Mouse (Mus musculus) midbrain, embryonic 11.5 days (tissue): Measurements from ENCODE around the gene Cryzl1. TPM values are rescaled to one million over a fixed set of nuclear protein-coding genes. Genes with fewer than 3 reads are reported as not detected.

ENCODE experiments used
- ATAC-seq: fragments of 200-750 bp; cut with Nextera tagmentation; 2 replicates; pipeline ENCODE4 v1.8.0; 2017; ENCODE audit warnings: moderate TSS enrichment, moderate library complexity; ENCODE audit not compliant: low FRiP score
- DNase-seq: peaks from one replicate; pipeline ENCODE4 v3.0.0; 2015; ENCODE audit warnings: low spot score; ENCODE audit errors: missing footprints
- H3K27ac ChIP-seq: fragments of 300-500 bp; sonication (generic); 2 replicates; pipeline ENCODE4 v1.5.1; 2014; ENCODE audit warnings: low read depth, low read length
- H3K27me3 ChIP-seq: fragments of 300-500 bp; sonication (generic); 2 replicates; pipeline ENCODE4 v1.6.1; 2014; ENCODE audit warnings: mild to moderate bottlenecking, low read length, moderate library complexity, mixed read lengths; ENCODE audit not compliant: control insufficient read depth, insufficient read depth
- H3K36me3 ChIP-seq: fragments of 300-500 bp; sonication (generic); 2 replicates; pipeline ENCODE4 v1.6.1; 2014; ENCODE audit warnings: mild to moderate bottlenecking, low read length, moderate library complexity, mixed read lengths; ENCODE audit not compliant: control insufficient read depth, insufficient read depth
- H3K4me1 ChIP-seq: fragments of 300-500 bp; sonication (generic); 2 replicates; pipeline ENCODE4 v1.6.1; 2014; ENCODE audit warnings: low read length; ENCODE audit not compliant: control insufficient read depth, insufficient read depth
- H3K4me2 ChIP-seq: fragments of 300-500 bp; sonication (generic); 2 replicates; pipeline ENCODE4 v1.6.1; 2014; ENCODE audit warnings: mild to moderate bottlenecking, moderate library complexity
- H3K4me3 ChIP-seq: fragments of 300-500 bp; sonication (generic); 2 replicates; pipeline ENCODE4 v1.5.1; 2014; ENCODE audit warnings: low read depth, low read length
- H3K9ac ChIP-seq: fragments of 300-500 bp; sonication (generic); 2 replicates; pipeline ENCODE4 v1.6.1; 2014; ENCODE audit warnings: low read length
- H3K9me3 ChIP-seq: fragments of 300-500 bp; sonication (generic); 2 replicates; pipeline ENCODE4 v1.6.1; 2016; ENCODE audit warnings: low read length; ENCODE audit not compliant: control insufficient read depth
- WGBS: fragments of 180-500 bp; shearing (Covaris S2); extraction: QIAGEN DNeasy Blood & Tissue Kit; methylation state at CpG from one replicate; pipeline ENCODE4 v1.1.7; 2014; 5-methylcytosine and 5-hydroxymethylcytosine counted together
- polyA plus RNA-seq: library from polyadenylated mRNA; unstranded; fragments of >200 nt; fragmentation: Nextera tagmentation; extraction: Ambion mirVana; gene quantifications from 2 replicates; pipeline ENCODE4 v1.2.1, GENCODE M21; 2014

The Cryzl1 gene
- polyA plus RNA-seq, 1 experiment from 2014 or later = 77.0 TPM

DNA sequence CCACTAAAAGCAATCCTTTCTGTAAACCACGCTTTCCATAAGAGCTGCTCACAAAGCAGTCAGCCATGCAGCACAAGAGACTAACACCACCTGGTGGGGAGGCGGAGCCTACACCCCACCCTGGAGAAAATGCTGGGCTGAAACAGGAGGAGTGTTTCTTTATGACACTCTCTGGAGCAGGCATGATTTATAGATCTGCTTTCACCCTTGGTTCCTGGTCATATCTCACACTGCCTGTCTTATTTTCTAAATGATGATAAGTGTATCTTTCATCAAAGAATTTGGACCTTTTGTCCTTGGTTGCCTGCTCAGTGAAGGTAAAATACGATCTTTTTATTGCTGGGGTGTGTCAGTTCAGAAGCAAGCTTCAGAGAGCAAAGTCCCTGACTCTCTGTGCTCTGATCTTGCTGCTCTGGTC is 26.0 kb downstream of the Cryzl1 start:
- 62% methylated on average over 3 of the region's 3 CpGs for WGBS

DNA sequence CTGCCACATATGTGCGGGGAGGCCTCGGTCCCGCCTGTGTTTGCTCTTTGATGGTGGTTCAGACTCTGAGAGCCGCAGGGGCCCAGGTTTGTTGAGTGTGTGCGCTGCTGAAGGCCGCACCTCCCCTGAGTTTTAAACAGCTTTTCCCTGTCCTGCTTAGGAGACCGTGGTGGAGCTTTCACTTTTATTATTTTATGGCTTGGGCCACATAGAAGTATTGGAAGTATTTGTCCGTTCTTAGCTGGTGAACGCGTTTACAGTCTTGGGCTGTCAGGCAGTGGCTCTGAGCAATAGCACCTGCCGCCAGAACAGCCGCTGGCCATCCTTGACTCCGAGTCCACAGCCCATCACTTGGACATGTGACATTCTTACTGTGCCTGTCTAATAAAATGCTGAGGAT is 26.9 kb downstream of the Cryzl1 start:
- no peaks in the 10 kb centered on the region for H3K4me1 ChIP-seq
- no peak overlapping the region for H3K27ac ChIP-seq
- H3K4me2 ChIP-seq = no peak overlapping the region
- no peaks in the 10 kb centered on the region for H3K27me3 ChIP-seq
- no peaks in the 10 kb centered on the region for H3K9me3 ChIP-seq
- peak; percentile 45 for DNase-seq
- no peak for ATAC-seq
- 93% methylated on average over 13 of the region's 13 CpGs for WGBS
- no peak overlapping the region for H3K9ac ChIP-seq
- H3K36me3 ChIP-seq = peaks cover 9% of the 10 kb centered on the region; the same call in 1 of the 2 replicates
- no peak overlapping the region for H3K4me3 ChIP-seq

More for the DNA sequence above, 26.0 kb downstream of the Cryzl1 start:
- Histone ChIP-seq H3K9ac (no peak overlapping the region), H3K9me3 (no peaks in the 10 kb centered on the region), H3K4me2 (no peak overlapping the region), H3K4me1 (no peaks in the 10 kb centered on the region), H3K4me3 (no peak overlapping the region), H3K27ac (no peak overlapping the region), H3K36me3 (peaks cover 9% of the 10 kb centered on the region; the same call in 1 of the 2 replicates), H3K27me3 (no peaks in the 10 kb centered on the region)
- ATAC-seq = no peak
- DNase-seq = peak; percentile 59

DNA sequence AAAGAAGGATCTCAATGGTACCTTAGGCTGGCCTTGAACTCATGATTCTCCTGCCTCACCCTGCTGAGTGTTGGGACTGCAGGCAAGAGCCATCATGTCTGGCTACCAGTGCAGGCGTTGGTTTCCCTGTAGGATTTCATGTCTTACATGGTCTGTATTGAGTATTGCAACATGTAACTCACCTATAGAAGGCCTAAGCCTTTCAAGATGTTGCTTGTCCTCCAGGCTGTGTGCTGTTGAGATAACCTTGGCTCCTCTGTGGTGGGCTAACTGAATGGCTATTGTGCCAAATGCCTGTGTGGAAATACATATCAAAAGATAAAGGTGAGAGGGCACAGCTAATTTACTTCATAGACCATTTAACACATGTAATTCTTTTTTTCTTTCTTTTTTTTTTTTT is 29.8 kb downstream of the Cryzl1 start:
- Histone ChIP-seq H3K4me3 (no peak overlapping the region), H3K36me3 (peaks cover 5% of the 10 kb centered on the region; the same call in 1 of the 2 replicates), H3K9me3 (no peaks in the 10 kb centered on the region), H3K9ac (no peak overlapping the region), H3K4me2 (no peak overlapping the region), H3K27me3 (no peaks in the 10 kb centered on the region), H3K4me1 (no peaks in the 10 kb centered on the region), H3K27ac (no peak overlapping the region)
- no peak for ATAC-seq
- WGBS = 84% methylated on average over 1 of the region's 1 CpGs
- DNase-seq = peak; percentile 82

DNA sequence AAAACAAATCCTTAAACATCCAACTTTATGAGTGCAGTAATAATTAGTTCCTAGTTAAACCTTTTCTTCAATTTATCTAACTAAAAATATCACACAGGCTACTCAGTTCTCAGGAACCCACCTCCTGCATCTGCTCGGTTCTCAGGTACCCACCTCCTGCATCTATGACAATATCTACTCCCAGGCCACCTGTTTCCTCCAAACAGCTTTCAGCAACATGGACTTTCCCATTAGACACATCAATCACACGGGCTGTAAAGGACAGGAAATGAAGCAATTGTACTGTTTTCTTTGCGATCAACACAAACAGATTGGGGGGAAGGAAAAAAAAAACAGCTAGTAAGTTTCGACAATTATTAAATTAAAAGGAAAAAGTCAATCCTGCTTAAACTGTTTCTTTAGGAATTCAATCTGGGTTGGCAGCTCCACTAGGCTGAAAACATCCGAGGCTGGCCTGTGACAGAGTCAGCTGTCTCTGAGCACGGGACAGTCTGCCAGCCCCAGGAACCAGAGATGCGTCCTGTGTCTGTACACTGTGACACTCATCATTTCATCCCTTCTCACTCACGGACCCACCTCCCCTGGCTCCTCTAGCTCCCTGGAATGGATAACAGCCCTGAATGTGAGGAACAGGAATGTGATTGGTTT is 33.5 kb downstream of the Cryzl1 start:
- Histone ChIP-seq H3K36me3 (peaks cover 5% of the 10 kb centered on the region; the same call in 1 of the 2 replicates), H3K4me1 (no peaks in the 10 kb centered on the region), H3K9ac (no peak overlapping the region), H3K9me3 (no peaks in the 10 kb centered on the region), H3K27me3 (no peaks in the 10 kb centered on the region), H3K27ac (no peak overlapping the region), H3K4me3 (no peak overlapping the region), H3K4me2 (no peak overlapping the region)
- peak; percentile 60 for DNase-seq
- ATAC-seq = no peak
- WGBS = 85% methylated on average over 8 of the region's 8 CpGs

DNA sequence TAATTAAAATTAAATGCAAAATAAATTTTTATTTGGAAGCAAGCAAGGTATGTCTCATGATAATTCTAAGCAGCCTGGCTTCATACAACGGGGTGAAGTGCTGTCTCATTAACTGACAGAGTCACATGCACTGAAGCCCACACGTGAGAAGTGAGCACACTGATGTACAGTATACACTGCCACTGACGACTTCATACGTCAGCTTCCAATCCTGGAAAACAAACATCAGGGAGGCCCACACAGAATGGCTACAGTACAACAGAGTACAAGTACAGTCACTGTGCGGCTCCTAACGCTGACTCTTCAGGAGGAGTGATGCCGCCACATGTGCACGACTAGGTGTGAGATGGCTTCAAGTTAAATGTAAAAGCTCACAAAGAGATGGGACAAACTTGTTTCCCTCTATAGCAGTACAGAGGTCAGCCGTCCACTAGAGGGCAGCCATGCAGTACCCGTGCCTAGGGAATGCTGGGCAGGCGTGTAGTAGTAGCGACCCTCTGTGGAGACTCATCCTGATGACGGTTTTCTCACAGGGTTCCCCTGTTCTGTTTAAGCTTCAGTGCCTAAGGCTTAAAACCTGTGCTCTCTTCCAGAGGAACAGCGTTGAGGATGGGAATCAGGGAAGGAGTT is 34.2 kb downstream of the Cryzl1 start:
- no peaks in the 10 kb centered on the region for H3K27me3 ChIP-seq
- H3K4me1 ChIP-seq = no peaks in the 10 kb centered on the region
- 35% methylated on average over 14 of the region's 14 CpGs for WGBS
- H3K4me2 ChIP-seq = no peak overlapping the region
- ATAC-seq (peak; percentile 94), DNase-seq (peak; percentile 96)
- no peak overlapping the region for H3K27ac ChIP-seq
- H3K9me3 ChIP-seq = no peaks in the 10 kb centered on the region
- H3K9ac ChIP-seq = no peak overlapping the region
- no peak overlapping the region for H3K4me3 ChIP-seq
- H3K36me3 ChIP-seq = peaks cover 5% of the 10 kb centered on the region; the same call in 1 of the 2 replicates

DNA sequence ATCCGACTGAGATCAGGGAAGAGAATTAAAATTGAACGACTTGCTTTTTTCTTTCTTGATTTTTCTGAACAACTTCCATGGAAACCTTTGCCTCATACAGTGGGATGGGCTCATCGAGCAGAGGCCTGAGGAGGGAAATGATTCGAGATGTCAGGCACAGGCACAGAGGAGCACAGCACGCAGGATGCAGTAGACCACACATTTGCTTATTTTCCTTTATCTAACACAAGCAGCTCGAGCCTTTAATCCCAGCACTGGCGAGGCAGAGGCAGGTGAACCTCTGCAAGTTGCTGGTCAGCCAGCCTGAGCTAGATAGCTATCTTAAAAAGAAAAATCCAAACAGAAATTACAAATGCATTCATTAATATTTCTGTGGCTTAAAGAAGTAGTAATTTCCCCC is 39.0 kb downstream of the Cryzl1 start:
- Histone ChIP-seq H3K9me3 (no peaks in the 10 kb centered on the region), H3K36me3 (no peaks in the 10 kb centered on the region; the same call in none of the 2 replicates), H3K4me2 (no peak overlapping the region; the same call in 1 of the 2 replicates), H3K9ac (0 out of 2 replicates have a peak overlapping the region, but pooled peaks have one; percentile 4), H3K27ac (no peak overlapping the region), H3K4me3 (no peak overlapping the region), H3K4me1 (peaks cover 3% of the 10 kb centered on the region; the same call in 1 of the 2 replicates), H3K27me3 (no peaks in the 10 kb centered on the region)
- DNase-seq = peak; percentile 80
- no peak for ATAC-seq
- 44% methylated on average over 7 of the region's 7 CpGs for WGBS

DNA sequence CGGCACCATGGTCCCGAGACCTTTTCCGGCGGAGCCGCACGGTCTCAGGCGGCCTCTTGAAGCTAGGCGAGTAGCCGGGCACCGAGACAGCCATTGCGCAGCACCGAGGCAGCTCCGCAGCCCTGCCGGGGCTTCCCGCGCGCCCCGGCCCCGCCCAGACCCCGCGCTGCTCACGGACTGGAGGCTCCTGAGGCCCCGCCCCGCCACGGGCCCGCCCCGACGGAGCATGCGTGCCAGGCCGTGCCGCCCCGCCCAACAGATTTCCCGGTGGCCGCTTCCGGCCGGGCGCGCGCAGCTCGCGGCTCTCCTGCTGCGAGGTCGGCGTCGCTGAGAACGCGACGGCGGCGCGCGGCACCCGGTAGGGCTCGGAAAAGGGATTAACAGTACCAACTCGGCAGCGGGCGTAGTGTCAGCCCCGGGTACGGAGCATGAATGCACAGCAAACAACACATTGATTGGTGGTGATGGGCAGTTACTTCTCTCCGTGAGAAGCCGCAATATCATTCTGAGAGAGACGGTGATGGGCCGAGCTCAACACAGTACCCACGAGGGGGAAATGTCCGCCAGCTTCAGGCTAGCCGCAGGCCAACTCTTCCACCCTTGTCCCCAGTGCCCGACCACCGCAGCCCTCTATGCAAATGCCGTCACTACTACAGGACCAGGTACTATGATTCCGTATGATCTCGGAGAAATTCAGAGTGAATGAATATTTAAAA is 40.0 kb downstream of the Cryzl1 start, which contains the start of gene Donson:
TSS of gene Donson (minus strand) at position 152 of the 716 bp plus-strand sequence.
- Histone ChIP-seq H3K36me3 (no peaks in the 10 kb centered on the region; the same call in none of the 2 replicates), H3K4me1 (peaks cover 3% of the 10 kb centered on the region; the same call in 1 of the 2 replicates), H3K9ac (peak within 1 kb of the TSS; percentile 89), H3K27me3 (no peaks in the 10 kb centered on the region), H3K4me3 (peak within 1 kb of the TSS; percentile 84), H3K9me3 (no peaks in the 10 kb centered on the region), H3K4me2 (peak within 1 kb of the TSS; percentile 82), H3K27ac (peak within 1 kb of the TSS; percentile 82)
- DNase-seq (peak; percentile 100), ATAC-seq (peak; percentile 100)
- WGBS = under 1% methylated on average over 64 of the region's 71 CpGs

DNA sequence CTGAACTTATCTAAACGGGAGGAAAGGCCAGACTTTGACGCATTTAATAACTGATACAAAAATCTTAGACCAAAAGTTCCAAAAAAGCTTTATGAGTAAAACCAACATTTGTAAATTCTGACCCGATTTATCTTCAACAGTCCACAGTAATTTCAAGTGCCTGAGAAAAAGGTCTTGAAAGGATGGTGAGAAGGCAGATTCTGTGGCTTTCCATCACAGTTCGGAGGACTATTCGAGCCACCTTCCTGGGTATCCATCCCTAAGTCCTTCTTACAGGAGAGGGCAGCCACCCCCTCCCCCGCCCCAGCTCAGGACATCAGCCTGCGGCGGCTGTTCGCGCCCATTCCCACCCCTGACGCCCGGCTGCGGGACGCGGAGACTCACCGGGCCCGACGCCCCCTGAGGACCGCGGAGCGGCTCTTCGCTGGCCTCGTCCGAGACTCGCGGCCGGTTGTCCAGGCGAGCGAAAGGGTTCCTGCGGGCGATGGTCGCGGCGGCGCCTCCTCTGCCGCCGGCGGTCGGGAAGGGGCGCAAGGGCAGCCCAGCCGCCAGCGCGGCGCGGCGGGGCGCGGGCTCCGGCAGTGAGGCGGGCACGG is 40.7 kb downstream of the Cryzl1 start:
- H3K27ac ChIP-seq = peak overlapping the region; percentile 82
- 1% methylated on average over 45 of the region's 51 CpGs for WGBS
- peak overlapping the region; percentile 82 for H3K4me2 ChIP-seq
- H3K9ac ChIP-seq = peak overlapping the region; percentile 89
- ATAC-seq (peak; percentile 71), DNase-seq (peak; percentile 91)
- H3K4me1 ChIP-seq = peaks cover 3% of the 10 kb centered on the region; the same call in 1 of the 2 replicates
- no peaks in the 10 kb centered on the region for H3K9me3 ChIP-seq
- H3K36me3 ChIP-seq = no peaks in the 10 kb centered on the region; the same call in none of the 2 replicates
- H3K4me3 ChIP-seq = peak overlapping the region; percentile 84
- H3K27me3 ChIP-seq = no peaks in the 10 kb centered on the region
